Mouse (Mus musculus): ENCODE results near the gene Hsdl2. TPM values are rescaled to one million over a fixed set of nuclear protein-coding genes. Genes with fewer than 3 reads are reported as not detected.

Hsdl2 gene
- polyA plus RNA-seq, 1 experiment from 2014 or later = 20.5 TPM

DNA sequence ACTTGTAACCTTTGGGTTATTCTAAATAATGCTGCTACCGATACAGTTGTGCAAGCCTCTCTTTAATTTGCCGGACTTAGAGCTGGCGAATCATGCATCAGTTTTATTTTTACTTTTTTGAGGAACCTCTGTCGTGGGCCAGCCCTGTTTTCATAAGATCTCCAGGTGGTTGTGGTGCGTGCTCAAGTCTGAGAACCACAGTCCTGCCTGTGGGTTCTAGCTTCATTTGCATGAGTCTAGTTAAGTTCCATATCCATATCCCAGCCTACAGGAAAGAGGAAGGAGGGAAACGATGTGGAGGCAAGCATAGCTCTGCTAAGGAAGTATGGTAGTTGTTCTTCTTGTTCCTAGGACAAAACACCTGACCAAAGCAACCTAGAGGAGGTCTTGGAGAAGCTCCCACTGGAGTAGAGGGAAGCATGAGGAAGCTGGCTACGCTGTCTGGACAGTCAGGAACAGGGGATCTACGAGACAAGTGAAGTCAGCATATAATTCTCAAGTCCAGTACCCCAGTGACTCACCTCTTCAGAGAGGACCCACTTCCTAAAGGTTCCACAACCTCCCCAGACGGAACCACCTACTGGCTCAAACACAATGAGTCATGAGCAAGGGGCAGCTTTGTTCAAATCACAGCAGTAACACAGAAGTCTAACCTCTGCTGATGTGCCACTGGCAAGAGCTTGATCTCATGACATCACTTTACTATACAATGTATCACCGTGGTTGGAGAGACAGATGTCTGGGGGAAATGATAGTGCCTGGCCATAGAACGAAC lies 6.0 kb upstream of the Hsdl2 start:
- 84% methylated on average over 11 of the region's 11 CpGs for WGBS
- Histone ChIP-seq H3K4me3 (ENCODE audit: low read length) (no peak overlapping the region), H3K36me3 (ENCODE audit: control insufficient read depth, insufficient read depth, low read length) (no peaks in the 10 kb centered on the region), H3K9me3 (ENCODE audit: control insufficient read depth, low read length) (no peaks in the 10 kb centered on the region), H3K9ac (ENCODE audit: low read depth, low read length) (no peak overlapping the region), H3K4me2 (replicated peaks; ENCODE audit: low read depth, low read length) (no peak overlapping the region), H3K27ac (ENCODE audit: low read depth, low read length) (no peak overlapping the region), H3K27me3 (ENCODE audit: control insufficient read depth, insufficient read depth, low read length) (no peaks in the 10 kb centered on the region), H3K4me1 (ENCODE audit: control insufficient read depth, insufficient read depth, low read length) (no peaks in the 10 kb centered on the region)
- ATAC-seq (ENCODE audit: low FRiP score, low TSS enrichment) = no peak

- peak overlapping the region; percentile 73 for H3K9ac ChIP-seq (ENCODE audit: low read depth, low read length)
- peak overlapping the region; percentile 78 for H3K4me3 ChIP-seq (ENCODE audit: low read length)
- WGBS = under 1% methylated on average over 23 of the region's 23 CpGs
- peaks cover 4% of the 10 kb centered on the region; the same call in 1 of the 2 replicates for H3K4me1 ChIP-seq (ENCODE audit: control insufficient read depth, insufficient read depth, low read length)
- peak; percentile 40 for ATAC-seq (ENCODE audit: low FRiP score, low TSS enrichment)
- H3K27me3 ChIP-seq (ENCODE audit: control insufficient read depth, insufficient read depth, low read length) = no peaks in the 10 kb centered on the region
- H3K9me3 ChIP-seq (ENCODE audit: control insufficient read depth, low read length) = no peaks in the 10 kb centered on the region
- H3K4me2 ChIP-seq (replicated peaks; ENCODE audit: low read depth, low read length) = peak overlapping the region; percentile 89
- no peaks in the 10 kb centered on the region for H3K36me3 ChIP-seq (ENCODE audit: control insufficient read depth, insufficient read depth, low read length)
- peak overlapping the region; percentile 85 for H3K27ac ChIP-seq (ENCODE audit: low read depth, low read length)
Observed at GRCm38 (mm10) chr4:59580495-59581281, 675 bp upstream of the Hsdl2 start.

GRCm38 (mm10) chr4:59582186-59582585 lies 823 bp downstream of the Hsdl2 start:
- peak overlapping the region; percentile 89 for H3K4me2 ChIP-seq (replicated peaks; ENCODE audit: low read depth, low read length)
- H3K9me3 ChIP-seq (ENCODE audit: control insufficient read depth, low read length) = no peaks in the 10 kb centered on the region
- H3K4me3 ChIP-seq (ENCODE audit: low read length) = peak overlapping the region; percentile 78
- peaks cover 4% of the 10 kb centered on the region; the same call in 1 of the 2 replicates for H3K4me1 ChIP-seq (ENCODE audit: control insufficient read depth, insufficient read depth, low read length)
- no peaks in the 10 kb centered on the region for H3K27me3 ChIP-seq (ENCODE audit: control insufficient read depth, insufficient read depth, low read length)
- peak overlapping the region; percentile 73; the same call in 1 of the 2 replicates for H3K9ac ChIP-seq (ENCODE audit: low read depth, low read length)
- no peak overlapping the region for H3K27ac ChIP-seq (ENCODE audit: low read depth, low read length)
- no peaks in the 10 kb centered on the region for H3K36me3 ChIP-seq (ENCODE audit: control insufficient read depth, insufficient read depth, low read length)
- no peak for ATAC-seq (ENCODE audit: low FRiP score, low TSS enrichment)
- 33% methylated on average over 6 of the region's 6 CpGs for whole genome bisulfite sequencing

DNA sequence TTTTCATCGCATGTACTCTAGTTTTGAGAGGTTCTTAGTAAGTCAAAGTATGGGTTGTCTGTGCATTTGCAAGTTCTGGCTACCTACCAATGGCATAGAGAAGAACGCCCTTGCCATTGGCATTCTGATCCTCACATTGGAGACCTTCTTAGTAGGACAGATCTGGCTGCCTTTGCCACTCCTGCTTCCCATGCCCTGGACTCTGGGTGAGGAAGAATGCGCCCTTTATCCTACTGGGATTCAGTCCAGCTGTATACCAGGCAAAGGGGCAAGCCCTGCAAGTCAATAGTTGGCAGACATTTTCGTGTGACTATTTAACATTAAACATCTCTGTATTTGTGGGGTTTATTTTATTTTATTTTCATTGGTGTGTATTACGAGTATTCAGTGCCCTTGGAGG lies 3.7 kb downstream of the Hsdl2 start:
- WGBS = 78% methylated on average over 5 of the region's 5 CpGs
- H3K9ac ChIP-seq (ENCODE audit: low read depth, low read length) = no peak overlapping the region
- H3K4me3 ChIP-seq (ENCODE audit: low read length) = no peak overlapping the region
- H3K27me3 ChIP-seq (ENCODE audit: control insufficient read depth, insufficient read depth, low read length) = no peaks in the 10 kb centered on the region
- peaks cover 4% of the 10 kb centered on the region; the same call in 1 of the 2 replicates for H3K4me1 ChIP-seq (ENCODE audit: control insufficient read depth, insufficient read depth, low read length)
- no peaks in the 10 kb centered on the region for H3K36me3 ChIP-seq (ENCODE audit: control insufficient read depth, insufficient read depth, low read length)
- no peak overlapping the region for H3K27ac ChIP-seq (ENCODE audit: low read depth, low read length)
- ATAC-seq (ENCODE audit: low FRiP score, low TSS enrichment) = no peak
- H3K4me2 ChIP-seq (replicated peaks; ENCODE audit: low read depth, low read length) = no peak overlapping the region
- no peaks in the 10 kb centered on the region for H3K9me3 ChIP-seq (ENCODE audit: control insufficient read depth, low read length)

DNA sequence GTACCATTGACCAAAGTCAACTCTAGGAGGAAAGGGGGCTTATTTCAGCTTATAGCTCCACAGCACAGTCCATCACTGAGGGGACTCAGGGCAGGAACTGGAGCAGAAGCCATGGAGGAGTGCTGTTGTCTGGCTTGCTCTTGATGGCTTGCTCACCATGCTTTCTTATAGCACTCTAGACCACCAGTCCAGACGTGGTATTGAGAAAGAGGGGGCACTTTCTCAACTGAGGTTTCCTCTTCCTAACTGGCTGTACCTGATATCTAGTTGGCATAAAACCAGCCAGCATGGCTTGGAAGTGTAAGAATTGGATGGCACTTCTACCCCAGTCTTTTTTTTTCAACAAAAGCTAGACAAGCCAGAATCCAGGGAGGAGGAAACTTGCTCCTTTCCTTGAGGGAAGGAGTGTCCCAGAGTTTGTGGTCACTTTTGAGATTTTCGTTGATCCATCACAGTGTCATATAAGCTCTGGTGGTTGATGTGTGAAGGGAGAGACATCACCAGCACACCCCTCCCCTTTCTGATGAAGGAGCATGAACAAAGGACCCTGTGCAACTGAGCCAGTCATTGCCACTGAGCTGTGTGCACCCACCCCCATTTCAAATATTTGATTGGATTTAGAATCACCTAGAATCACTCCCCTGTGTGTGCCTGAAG lies 6.0 kb downstream of the Hsdl2 start:
- 81% methylated on average over 2 of the region's 2 CpGs for WGBS
- ATAC-seq (ENCODE audit: low FRiP score, low TSS enrichment) = no peak
- Histone ChIP-seq H3K36me3 (ENCODE audit: control insufficient read depth, insufficient read depth, low read length) (no peaks in the 10 kb centered on the region), H3K27me3 (ENCODE audit: control insufficient read depth, insufficient read depth, low read length) (no peaks in the 10 kb centered on the region), H3K4me2 (replicated peaks; ENCODE audit: low read depth, low read length) (no peak overlapping the region), H3K9me3 (ENCODE audit: control insufficient read depth, low read length) (no peaks in the 10 kb centered on the region), H3K4me3 (ENCODE audit: low read length) (no peak overlapping the region), H3K9ac (ENCODE audit: low read depth, low read length) (no peak overlapping the region), H3K4me1 (ENCODE audit: control insufficient read depth, insufficient read depth, low read length) (no peaks in the 10 kb centered on the region), H3K27ac (ENCODE audit: low read depth, low read length) (no peak overlapping the region)

GRCm38 (mm10) chr4:59587872-59588226 lies 6.5 kb downstream of the Hsdl2 start:
- H3K4me1 ChIP-seq (ENCODE audit: control insufficient read depth, insufficient read depth, low read length) = no peaks in the 10 kb centered on the region
- ATAC-seq (ENCODE audit: low FRiP score, low TSS enrichment) = no peak
- H3K36me3 ChIP-seq (ENCODE audit: control insufficient read depth, insufficient read depth, low read length) = no peaks in the 10 kb centered on the region
- H3K4me2 ChIP-seq (replicated peaks; ENCODE audit: low read depth, low read length) = no peak overlapping the region
- no peak overlapping the region for H3K9ac ChIP-seq (ENCODE audit: low read depth, low read length)
- 96% methylated on average over 1 of the region's 1 CpGs for WGBS
- no peaks in the 10 kb centered on the region for H3K9me3 ChIP-seq (ENCODE audit: control insufficient read depth, low read length)
- no peak overlapping the region for H3K4me3 ChIP-seq (ENCODE audit: low read length)
- H3K27me3 ChIP-seq (ENCODE audit: control insufficient read depth, insufficient read depth, low read length) = no peaks in the 10 kb centered on the region
- no peak overlapping the region for H3K27ac ChIP-seq (ENCODE audit: low read depth, low read length)

DNA sequence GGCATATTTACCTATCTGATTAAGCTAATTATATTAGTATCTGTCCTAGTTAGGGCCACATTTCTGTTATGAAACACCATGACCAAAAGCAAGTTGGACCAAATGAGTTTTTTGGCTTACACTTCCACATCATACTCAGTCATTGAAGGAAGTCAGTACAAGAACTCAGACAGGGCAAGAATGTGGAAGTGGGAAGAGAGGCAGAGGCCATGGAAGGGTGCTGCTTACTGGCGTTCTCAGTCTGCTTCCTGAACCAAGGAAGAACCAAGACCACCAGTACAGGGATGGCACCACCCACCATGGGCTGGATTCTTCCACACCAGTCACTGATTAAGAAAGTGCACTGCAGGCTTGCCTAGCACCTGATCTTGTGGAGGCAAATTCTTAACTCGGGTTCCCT lies 13.3 kb downstream of the Hsdl2 start:
- no peaks in the 10 kb centered on the region for H3K9me3 ChIP-seq (ENCODE audit: control insufficient read depth, low read length)
- H3K4me2 ChIP-seq (replicated peaks; ENCODE audit: low read depth, low read length) = no peak overlapping the region
- H3K4me3 ChIP-seq (ENCODE audit: low read length) = no peak overlapping the region
- H3K4me1 ChIP-seq (ENCODE audit: control insufficient read depth, insufficient read depth, low read length) = no peaks in the 10 kb centered on the region
- H3K27ac ChIP-seq (ENCODE audit: low read depth, low read length) = no peak overlapping the region
- no peak overlapping the region for H3K9ac ChIP-seq (ENCODE audit: low read depth, low read length)
- H3K27me3 ChIP-seq (ENCODE audit: control insufficient read depth, insufficient read depth, low read length) = no peaks in the 10 kb centered on the region
- ATAC-seq (ENCODE audit: low FRiP score, low TSS enrichment) = no peak
- WGBS = 71% methylated on average over 2 of the region's 2 CpGs
- H3K36me3 ChIP-seq (ENCODE audit: control insufficient read depth, insufficient read depth, low read length) = no peaks in the 10 kb centered on the region

DNA sequence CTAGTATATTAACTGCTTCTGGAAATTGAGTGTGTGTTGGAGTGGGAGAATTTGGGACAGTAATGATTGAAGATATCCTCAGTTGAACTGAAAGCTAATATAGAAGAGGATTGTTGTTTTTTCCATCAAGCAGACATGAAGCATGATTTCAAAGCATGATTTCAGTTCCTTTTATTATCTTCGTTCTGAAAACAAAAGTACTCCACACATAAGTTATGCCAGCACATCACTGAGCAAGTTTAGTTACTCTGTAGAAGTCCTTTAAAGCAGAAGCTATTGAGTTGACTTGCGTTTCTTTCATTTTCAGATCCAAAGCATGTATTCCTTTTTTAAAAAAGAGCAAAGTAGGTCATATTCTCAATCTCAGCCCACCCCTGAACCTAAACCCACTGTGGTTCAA lies 15.2 kb downstream of the Hsdl2 start:
- ATAC-seq (ENCODE audit: low FRiP score, low TSS enrichment) = no peak
- H3K9ac ChIP-seq (ENCODE audit: low read depth, low read length) = no peak overlapping the region
- no peak overlapping the region for H3K4me2 ChIP-seq (replicated peaks; ENCODE audit: low read depth, low read length)
- no peak overlapping the region for H3K4me3 ChIP-seq (ENCODE audit: low read length)
- no peak overlapping the region for H3K27ac ChIP-seq (ENCODE audit: low read depth, low read length)
- H3K27me3 ChIP-seq (ENCODE audit: control insufficient read depth, insufficient read depth, low read length) = no peaks in the 10 kb centered on the region
- no peaks in the 10 kb centered on the region for H3K9me3 ChIP-seq (ENCODE audit: control insufficient read depth, low read length)
- WGBS = 86% methylated on average over 2 of the region's 2 CpGs
- no peaks in the 10 kb centered on the region for H3K4me1 ChIP-seq (ENCODE audit: control insufficient read depth, insufficient read depth, low read length)
- no peaks in the 10 kb centered on the region for H3K36me3 ChIP-seq (ENCODE audit: control insufficient read depth, insufficient read depth, low read length)

DNA sequence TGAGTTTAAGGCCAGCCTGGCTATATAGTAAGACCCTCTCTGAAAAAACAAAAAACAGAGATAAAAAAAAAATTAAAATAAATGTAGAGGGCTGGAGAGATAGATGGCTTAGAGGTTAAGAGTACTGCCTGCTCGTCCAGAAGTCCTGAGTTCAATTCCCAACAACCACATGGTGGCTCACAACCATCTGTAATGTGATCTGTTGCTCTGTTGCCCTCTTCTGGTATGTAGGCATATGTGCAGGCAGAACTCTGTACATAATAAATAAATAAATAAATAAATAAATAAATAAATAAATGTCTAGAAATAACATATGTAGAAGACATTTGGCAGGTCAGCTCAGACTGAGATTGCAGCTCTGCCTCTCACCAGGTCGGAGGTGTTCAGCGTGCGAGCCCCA lies 21.3 kb downstream of the Hsdl2 start:
- Histone ChIP-seq H3K36me3 (ENCODE audit: control insufficient read depth, insufficient read depth, low read length) (no peaks in the 10 kb centered on the region), H3K4me2 (replicated peaks; ENCODE audit: low read depth, low read length) (no peak overlapping the region), H3K4me3 (ENCODE audit: low read length) (no peak overlapping the region), H3K9me3 (ENCODE audit: control insufficient read depth, low read length) (no peaks in the 10 kb centered on the region), H3K27ac (ENCODE audit: low read depth, low read length) (no peak overlapping the region), H3K9ac (ENCODE audit: low read depth, low read length) (no peak overlapping the region), H3K4me1 (ENCODE audit: control insufficient read depth, insufficient read depth, low read length) (no peaks in the 10 kb centered on the region), H3K27me3 (ENCODE audit: control insufficient read depth, insufficient read depth, low read length) (no peaks in the 10 kb centered on the region)
- 89% methylated on average over 4 of the region's 4 CpGs for WGBS
- ATAC-seq (ENCODE audit: low FRiP score, low TSS enrichment) = no peak

Data from kidney, embryonic 14.5 days (tissue).